Mouse (Mus musculus) kidney, postnatal 25 days (tissue): ENCODE data around the gene Kcna6.

ENCODE experiments used
- DNase-seq, 2 experiments: peaks; one replicate each; pipeline ENCODE4 v3.0.0; 2021; ENCODE audit warnings: mixed read lengths in 2 of 2

Kcna6 gene

DNA sequence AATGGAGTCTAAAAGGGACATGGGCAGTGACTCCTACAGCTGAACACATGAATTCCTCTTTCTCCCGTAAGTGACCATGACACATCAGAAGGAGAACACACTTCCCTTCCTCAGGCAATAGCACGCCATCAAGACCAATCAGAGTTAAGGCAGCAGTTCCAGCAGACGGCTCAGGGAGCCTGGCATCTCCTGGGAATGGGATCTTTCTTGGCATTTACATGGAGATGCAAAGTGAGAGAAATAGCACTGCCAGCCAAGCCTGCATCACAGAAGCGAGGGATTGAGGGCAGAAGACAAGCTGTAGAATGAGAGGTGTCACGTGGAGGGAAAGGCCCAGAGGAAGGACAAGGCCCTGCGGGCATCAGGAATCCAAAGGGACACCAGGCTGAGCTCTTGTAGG, 7.8 kb downstream of the Kcna6 start:
- no peak for DNase-seq

DNA sequence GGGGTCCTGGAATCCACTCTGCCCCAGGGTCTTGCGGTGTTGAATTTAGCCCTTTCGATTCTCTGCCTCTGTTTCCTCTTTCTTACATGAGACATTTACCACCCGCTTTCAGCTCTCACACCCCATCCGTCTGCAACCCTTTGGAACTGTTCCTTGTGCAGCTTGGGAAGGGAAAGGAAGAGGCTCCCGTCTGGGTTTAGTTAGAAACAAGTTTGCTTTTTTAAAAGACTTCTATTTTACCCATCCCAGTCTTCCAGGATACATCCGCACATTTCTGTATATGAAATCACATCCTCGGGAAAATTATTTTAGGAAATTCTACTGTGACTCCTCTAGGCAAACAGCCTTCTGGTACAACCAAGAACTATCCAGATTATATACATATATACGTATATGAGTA, 11.7 kb downstream of the Kcna6 start:
- DNase-seq, result no peak

DNA sequence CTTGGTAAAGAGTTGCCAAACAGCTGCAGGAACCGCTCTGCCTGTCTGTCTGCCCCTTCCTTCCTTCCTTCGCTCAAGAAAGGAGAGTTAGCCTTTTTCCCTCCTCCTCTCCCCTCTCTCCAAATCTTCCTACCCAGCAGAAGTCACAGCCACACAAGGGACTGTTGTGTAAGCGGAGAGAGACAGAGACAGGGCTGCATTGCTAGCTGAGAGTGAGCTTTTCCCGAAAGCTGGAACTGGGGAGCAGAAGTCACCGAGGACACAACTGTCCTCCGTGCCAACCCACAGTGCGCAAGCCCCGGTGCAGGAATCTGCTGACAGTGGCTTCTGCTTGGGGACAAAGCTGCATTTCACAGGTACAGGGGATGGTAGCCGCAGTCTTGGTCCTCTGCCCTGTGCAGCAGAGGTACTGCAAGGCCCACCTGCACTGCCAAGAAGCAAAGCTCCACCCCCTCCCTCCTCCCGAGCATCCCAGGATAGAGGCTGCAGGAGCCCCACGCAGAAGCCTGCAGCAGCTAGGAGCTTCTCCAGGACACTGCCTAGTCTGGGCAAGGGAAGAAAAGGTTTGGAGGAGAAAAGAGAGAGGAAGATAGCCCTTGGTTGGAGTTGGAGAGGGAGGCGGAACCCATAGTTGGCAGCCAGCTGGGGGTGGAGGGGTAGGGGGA, 21.9 kb downstream of the Kcna6 start:
- DNase-seq, result no peak

DNA sequence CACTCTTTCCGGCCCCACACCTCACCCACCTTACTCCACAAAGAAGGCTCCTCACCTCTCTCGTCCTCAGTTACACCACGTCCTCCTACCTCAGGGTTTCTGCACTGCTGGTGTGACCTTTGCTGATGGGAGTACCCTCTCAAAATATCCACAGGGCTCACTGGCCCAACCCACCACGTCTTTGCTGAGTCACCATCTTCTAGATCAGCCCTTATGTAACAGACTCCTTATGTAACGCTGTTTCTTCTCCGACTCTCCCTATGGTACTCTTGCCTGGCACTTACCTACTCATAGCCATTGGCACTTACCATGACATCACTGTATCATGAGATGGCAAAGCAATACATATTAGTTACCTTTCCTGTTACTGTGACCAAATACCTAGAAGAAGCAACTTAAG, 27.9 kb downstream of the Kcna6 start:
- no peak for DNase-seq

DNA sequence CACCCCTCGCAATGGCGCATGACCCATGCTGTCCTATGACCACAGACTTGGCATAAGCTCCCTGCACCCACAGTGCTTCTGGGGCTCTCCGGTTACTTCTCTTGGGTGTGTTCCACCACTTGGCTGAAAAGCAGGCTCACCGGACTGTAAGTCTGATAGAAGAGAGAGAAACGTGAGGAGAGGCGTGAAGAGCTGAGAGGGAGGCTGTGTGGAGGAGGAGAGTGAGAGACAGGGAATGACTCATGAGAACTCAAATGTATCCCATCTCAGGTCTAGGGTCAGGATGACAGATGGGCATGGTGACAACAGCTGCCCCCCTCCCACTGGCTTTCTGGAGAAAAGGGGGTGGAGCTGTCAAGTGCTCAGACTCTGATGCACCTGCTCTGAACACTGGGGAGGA, 34.5 kb downstream of the Kcna6 start:
- DNase-seq, result no peak

DNA sequence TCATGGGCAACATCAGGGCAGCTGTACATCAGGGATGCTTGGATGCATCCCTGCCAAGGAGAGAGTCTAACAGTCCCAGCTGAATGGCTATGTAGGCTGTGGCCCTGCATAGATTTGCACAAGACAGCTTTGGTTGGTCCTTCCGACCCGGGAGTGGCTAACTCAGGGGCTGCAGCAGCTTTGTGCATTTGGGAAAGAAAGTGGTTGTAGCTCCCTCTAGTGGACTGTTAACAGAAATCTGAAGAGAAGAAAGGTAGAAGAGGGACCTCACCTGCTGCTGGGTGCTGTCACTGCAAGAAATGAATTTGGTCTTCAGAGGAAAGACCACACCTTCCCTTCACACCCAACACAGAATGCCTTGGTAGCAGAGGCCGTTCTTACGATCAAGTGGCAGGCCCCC, 36.0 kb downstream of the Kcna6 start:
- DNase-seq, result peak in 1 of 2 experiments; percentile 6

DNA sequence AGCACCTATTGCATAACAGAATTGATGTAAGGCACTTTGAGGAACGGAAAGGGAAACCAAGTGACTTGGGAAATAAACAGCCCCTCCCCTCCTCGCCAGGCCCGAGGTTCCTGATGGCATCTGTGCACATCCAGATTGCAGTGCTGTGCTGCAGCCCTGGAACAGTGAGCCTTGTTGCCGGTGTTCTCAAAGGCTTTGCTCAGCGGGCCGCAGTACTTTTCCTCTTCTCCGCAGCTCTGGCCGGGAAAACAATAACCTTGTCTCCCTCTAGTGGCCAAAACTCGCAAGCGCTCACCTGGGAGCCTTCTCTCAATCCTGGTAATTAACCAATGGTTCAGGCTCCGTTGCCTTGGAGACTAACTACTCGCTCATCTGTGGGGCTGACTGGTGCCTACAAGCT, 38.4 kb downstream of the Kcna6 start:
- peak; percentile 72 to 83 for DNase-seq

DNA sequence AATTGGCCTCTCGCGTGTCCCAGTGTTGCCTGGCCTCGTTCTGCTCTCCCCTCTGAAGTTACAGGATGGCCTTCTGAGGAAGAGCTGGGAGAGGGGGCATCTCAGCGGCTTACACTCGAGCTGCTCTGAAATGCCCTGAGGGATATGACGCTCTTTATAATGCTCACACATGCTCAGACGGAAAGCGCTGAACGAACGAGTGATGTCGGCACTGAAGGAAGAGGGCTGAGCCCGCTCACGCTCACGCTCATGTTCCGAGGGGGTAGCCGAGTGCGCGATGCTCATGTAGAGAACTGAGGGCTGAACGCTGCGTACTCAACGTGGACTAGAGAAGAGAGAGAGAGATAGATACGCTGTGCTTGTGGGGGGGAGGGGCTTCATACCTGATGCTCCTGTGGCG, 39.3 kb downstream of the Kcna6 start:
- no peak for DNase-seq

DNA sequence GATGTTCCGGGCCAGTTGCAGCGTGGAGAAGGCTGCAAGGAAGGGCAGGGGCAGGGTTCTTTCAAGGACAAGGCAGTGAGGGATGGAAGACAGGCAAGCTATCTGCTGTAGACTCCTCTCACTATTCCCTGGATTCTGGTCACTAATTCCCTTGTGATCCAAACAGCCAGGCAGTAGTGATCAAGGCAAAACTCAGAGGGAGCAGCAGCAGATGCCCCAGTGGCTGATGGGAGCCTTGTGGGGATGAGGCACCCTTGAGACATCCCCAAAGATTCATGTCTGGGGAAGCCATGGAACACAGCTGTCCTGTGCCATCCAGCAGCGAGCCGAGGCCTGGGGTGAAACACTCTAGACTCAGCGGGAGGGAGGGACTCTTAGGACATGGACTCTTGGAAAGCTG, 40.5 kb downstream of the Kcna6 start:
- no peak for DNase-seq

DNA sequence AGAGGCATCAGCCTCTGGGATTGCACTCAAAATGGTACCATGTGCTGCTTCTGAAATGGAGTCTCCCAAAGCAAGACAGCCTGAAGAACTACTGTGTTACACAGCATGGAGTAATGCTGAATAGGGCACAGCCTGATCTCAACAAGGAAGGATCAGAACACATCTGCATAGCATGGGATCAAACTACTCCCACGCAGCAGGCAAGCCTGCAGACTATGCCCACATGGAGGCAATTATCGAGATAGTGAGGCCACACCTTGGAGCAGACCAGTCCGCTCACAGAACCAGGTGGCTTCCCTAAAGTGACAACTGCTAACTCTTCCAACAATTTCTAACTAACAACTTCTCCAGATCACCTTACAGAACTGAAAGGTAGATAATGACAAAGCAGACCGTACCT, 53.4 kb downstream of the Kcna6 start:
- no peak for DNase-seq

DNA sequence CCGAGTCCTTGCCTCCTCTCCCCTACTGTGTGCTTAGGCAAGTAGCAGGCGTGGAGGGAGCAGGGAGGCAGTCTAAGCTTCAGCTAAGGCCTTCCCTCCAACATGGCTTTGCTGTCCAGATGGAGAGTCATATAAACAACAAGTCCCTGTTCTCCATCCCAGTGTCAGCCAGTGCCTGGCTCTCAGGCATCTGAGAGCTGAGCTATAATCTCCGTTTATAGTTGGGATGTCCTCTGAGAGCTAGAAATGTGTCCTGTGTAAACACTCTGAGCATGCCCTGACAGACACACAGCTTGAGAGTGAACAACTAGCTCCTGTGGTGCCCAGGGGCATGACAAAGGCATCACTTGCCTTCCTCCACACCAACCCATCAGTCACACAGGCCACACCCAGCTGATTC, 55.3 kb downstream of the Kcna6 start:
- DNase-seq, result no peak

DNA sequence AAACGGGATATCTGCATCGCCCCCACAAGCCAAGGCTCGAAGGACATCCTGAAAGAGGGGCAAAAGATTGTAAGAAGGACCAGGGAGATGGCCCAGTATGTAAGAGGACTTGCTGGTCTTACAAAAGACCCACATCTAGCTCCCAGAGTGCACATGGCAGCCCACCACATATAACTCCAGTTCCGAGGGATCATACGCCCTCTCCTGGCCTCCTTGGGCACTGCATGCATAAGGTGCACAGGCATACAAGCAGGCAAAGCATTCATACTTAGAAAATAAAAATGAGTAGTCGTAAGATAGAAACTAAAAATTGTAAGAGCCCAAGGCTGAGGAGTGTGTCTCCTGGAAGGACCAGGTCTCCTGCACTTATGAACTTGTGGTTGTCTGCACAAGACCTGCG, 61.5 kb downstream of the Kcna6 start:
- DNase-seq, result peak in 1 of 2 experiments; percentile 14

DNA sequence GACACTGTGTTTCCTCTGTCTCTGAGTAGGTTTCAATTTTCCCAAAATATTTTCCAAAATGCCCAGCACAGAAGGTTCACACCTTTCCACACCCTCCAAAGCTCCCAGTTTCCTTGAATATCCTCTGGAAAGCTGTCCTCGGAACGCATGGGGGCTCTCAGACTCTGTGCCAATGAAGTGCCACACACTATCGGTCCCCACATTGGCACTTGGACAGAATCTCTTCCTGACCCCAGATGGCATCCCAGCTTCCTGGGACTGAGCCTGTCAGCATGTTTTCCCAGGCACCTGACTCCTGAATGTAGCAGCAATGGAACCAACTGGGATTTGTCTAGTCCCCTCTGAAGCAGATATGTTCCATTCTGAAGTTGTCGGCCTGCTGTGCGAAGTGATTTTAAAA, 73.5 kb downstream of the Kcna6 start:
- DNase-seq, result no peak

DNA sequence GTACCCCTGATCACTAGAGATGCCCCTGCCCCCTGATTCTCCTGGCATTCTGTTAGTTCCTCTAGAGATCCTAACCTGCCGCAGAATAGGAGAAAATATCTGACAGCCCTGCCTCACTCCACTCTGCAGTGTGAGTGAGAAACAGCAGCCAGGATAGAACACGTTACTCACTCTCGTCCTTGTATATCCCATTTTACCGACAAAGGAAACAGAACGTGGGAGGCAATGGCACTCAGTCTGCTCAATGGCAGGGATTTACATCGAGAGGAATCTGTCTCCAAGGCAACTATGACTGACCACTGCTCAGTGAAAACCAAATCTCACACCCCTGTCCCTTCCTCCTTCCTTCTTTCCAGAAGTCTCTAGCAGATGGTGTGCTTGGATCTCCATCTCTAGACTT, 74.4 kb downstream of the Kcna6 start:
- no peak for DNase-seq

DNA sequence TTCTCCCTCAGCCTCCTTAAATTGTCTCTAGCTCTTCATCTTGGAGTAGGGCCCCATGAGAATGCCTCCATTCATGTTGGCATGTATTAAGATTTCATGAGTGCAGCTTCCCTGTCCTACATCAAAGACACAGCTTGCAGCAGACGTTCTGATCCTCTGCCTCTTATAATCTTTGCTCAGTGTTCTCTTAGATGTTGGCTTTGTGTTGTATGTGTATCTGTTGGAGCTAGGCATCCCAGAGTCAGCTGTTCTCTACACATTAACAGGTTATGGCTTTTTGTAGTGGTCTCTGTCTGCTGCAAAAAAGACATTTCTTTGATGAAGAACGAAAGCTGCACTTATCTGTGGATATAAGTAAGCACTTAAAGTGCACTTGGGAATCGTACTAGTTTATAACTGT, 75.9 kb downstream of the Kcna6 start:
- DNase-seq, result no peak
